Mouse (Mus musculus) ovary, postnatal 10 days (tissue): ENCODE results near the gene Adcy5.

Experiments
- DNase-seq: peaks from one replicate; pipeline ENCODE4 v3.0.0; 2022; ENCODE audit warnings: low spot score

The Adcy5 gene

DNA sequence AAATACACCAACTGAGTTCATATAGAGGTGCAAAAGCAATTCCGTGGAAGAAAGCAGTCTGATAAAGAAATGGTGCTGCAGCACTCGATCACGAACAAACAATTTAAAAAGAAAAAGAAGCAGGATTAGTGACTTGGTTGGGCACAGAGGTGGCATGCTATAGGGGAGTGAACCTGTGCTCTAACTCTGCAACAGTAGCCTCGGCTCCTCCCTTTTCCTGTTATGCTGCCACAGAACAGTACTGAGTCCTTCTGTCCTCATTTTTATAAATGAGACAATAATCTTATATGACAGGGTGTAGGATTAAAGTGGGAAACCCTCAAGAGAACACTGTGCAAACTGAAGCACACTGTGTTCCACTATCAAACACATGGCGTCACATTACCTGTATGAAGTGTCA, 162.8 kb downstream of the Adcy5 start:
- DNase-seq: no peak

DNA sequence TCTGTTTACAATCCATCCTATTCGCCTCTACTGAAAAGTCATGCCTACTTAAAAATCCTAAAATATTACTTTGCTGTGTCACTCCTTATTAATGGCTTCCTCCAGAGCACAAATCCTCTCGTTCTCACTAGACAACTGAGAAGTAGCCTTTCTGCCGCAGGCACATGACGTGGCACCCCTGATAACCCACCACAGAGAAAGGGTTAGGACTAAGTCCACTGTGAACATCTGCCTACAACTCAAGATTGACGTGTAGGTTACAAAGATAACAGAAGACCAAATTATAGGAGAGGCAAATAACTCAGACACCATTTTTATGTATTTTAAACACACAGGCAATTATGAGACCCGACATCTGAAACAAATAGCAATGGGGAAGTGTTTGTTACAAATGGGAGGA, 163.7 kb downstream of the Adcy5 start:
- DNase-seq: no peak

DNA sequence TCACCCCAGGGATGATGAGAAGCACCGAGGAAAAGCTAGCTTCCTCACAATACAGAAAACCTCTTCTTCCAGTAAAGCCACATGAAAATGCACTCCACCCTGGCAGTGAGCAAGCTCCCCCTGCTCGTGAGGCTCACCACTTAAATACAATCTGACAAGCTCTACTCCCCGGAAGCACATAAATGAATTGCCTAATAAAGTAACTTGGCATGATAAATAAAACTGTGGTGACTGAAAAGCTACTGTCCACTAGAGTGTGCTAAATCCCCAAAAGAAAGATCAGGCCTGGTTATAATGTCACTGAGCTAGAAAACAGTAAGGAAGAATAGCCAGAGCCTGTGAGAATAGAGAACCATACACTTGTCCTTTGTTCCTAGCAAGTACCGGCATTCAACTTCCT, 164.7 kb downstream of the Adcy5 start:
- DNase-seq: no peak

DNA sequence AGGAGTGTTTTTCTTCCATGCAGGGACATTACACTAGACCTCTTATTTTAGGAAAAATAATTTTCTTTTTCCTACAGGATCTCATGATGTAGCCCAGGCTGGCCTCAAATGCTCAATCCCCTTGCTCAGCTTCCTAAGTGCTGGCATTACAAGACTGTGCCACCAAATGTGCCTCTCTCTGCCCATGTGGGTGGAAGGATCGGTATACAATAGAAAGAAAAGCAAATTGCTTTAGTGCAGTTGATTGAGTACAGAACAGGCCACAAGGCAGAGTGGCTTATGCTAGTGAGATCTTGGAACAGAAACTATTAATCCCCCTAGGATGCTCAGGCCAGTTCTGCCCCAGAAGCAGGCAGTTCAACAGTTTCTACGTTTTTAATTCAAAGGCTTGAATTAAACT, 165.1 kb downstream of the Adcy5 start:
- no peak for DNase-seq

DNA sequence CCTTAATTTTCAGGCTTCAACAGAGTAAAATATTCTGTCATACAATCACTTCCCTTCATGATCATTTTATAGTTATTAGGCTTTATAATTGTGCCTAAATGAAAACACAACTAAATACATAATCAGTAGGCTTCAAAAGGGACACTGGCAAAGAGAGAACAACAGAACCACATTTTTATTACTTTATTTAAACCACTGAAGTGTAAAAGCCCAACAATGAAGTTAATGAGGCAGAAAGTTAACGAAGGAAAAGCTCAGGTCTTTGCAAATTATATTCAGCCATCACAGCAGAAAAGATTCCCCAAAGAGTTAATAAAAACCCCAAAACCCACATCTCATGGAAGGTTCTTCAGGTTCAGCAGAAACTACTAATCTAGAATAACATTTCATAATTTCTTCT, 175.8 kb downstream of the Adcy5 start:
- DNase-seq: no peak
